Comparison of ENCODE assay signal across 18 mouse cellular contexts in genomic region chr5:135478877-135479600, GRCm38 (mm10).
DNase-seq lines count a peak whose midpoint lies in the region; ATAC-seq and TF ChIP-seq lines count a peak whose summit lies in the region.
"Had no signal": no experiment of that assay in that cellular context is flagged by ENCODE, and none has a peak within 500 bp of the region (broad histone marks: within the 10 kb centered on the region; RNA-seq: fewer than 3 reads in every experiment).

No protein-coding gene starts in this region.

- ATAC-seq in megakaryocyte, adult 5-6 weeks (ENCODE audit: poor library complexity, severe bottlenecking), result peak; percentile 77
- ATAC-seq in forebrain, embryonic 13.5 days, result no peak
- ATAC-seq: midbrain, embryonic 15.5 days had no signal

- H3K27me3 ChIP-seq in forebrain, embryonic 13.5 days, result no peaks in the 10 kb centered on the region
- H3K27me3 ChIP-seq: limb, embryonic 13.5 days; midbrain, embryonic 15.5 days; neural tube, embryonic 12.5 days had no signal

- 92% methylated on average over 12 of the region's 12 CpGs for WGBS in forebrain, embryonic 13.5 days

- H3K9ac ChIP-seq in forebrain, embryonic 13.5 days, result no peak overlapping the region
- H3K9ac ChIP-seq: limb, embryonic 13.5 days; midbrain, embryonic 15.5 days; neural tube, embryonic 12.5 days had no signal

- no peak overlapping the region for H3K4me3 ChIP-seq in gastrocnemius, adult 2 months
- H3K4me3 ChIP-seq in forebrain, embryonic 13.5 days, result no peak overlapping the region
- H3K4me3 ChIP-seq: embryonic facial prominence, embryonic 10.5 days; heart, adult 2 months; limb, embryonic 13.5 days; midbrain, embryonic 15.5 days; neural tube, embryonic 12.5 days had no signal

- no peak overlapping the region for H3K4me2 ChIP-seq in forebrain, embryonic 13.5 days
- H3K4me2 ChIP-seq: limb, embryonic 13.5 days; midbrain, embryonic 15.5 days; neural tube, embryonic 12.5 days had no signal

- H3K36me3 ChIP-seq in forebrain, embryonic 13.5 days (ENCODE audit: poor library complexity, severe bottlenecking), result peaks cover 19% of the 10 kb centered on the region
- H3K36me3 ChIP-seq: midbrain, embryonic 15.5 days had no signal

- intact Hi-C loops in gastrocnemius, adult 2 months (cut with DNase I), result no loop called here
- intact Hi-C loops in gastrocnemius, postnatal 36 days (cut with DNase I), result no loop called here
- intact Hi-C loops in left cerebral cortex, postnatal 10 days (cut with DNase I), result no loop called here

- H3K27ac ChIP-seq in gastrocnemius, adult 2 months, result peak overlapping the region; percentile 40
- no peak overlapping the region for H3K27ac ChIP-seq in forebrain, embryonic 13.5 days
- H3K27ac ChIP-seq: embryonic facial prominence, embryonic 10.5 days; heart, adult 2 months; limb, embryonic 13.5 days; midbrain, embryonic 15.5 days; neural tube, embryonic 12.5 days; stomach, postnatal 0 days had no signal

- no peak for TF ChIP-seq CTCF in gastrocnemius, adult 2 months (IDR thresholded peaks at IDR 0.05)

- no peaks in the 10 kb centered on the region; the same call in 1 of the 2 replicates for H3K9me3 ChIP-seq in forebrain, embryonic 13.5 days (replicated peaks)
- H3K9me3 ChIP-seq: embryonic facial prominence, embryonic 10.5 days; limb, embryonic 13.5 days; midbrain, embryonic 15.5 days; neural tube, embryonic 12.5 days had no signal

- H3K4me1 ChIP-seq in forebrain, embryonic 13.5 days, result no peaks in the 10 kb centered on the region
- H3K4me1 ChIP-seq: embryonic facial prominence, embryonic 10.5 days; limb, embryonic 13.5 days; midbrain, embryonic 15.5 days; neural tube, embryonic 12.5 days had no signal

- DNase-seq in gastrocnemius, adult 2 months, result no peak
- DNase-seq in gastrocnemius, postnatal 36 days, result no peak
- peak; percentile 46 to 64 for DNase-seq in spleen, adult 18-20 months
- DNase-seq in spleen, postnatal 4 days (ENCODE audit: low spot score in 2 of 2), result no peak
- DNase-seq in Muller cell, postnatal 12 days (ENCODE audit: inconsistent ontology term), result no peak
- DNase-seq in left cerebral cortex, postnatal 10 days (ENCODE audit: extremely low spot score in 1 of 2, low spot score in 2 of 2), result no peak
- DNase-seq: cerebellum, adult 9-11 months; heart, postnatal 36 days; kidney, postnatal 10 days; right cerebral cortex, adult 18-20 months had no signal

Comparison
In these comparisons a context has a peak if more than half of its experiments do, and no peak if none do; other contexts are left out.
1. DNase-seq: peak in spleen, adult 18-20 months (2 of 2); none in gastrocnemius, adult 2 months (single experiment), gastrocnemius, postnatal 36 days (0 of 2), spleen, postnatal 4 days (0 of 2), Muller cell, postnatal 12 days (single experiment) and left cerebral cortex, postnatal 10 days (0 of 2).